Mouse (Mus musculus) bone marrow, adult 2 months (tissue): Measurements from ENCODE around the gene Dmtf1.

ENCODE experiments used
- CTCF ChIP-seq: fragments of 200-500 bp; IDR thresholded peaks from 2 replicates; pipeline ENCODE4 v1.5.1; 2011; ENCODE audit warnings: low read length, control low read depth; ENCODE audit not compliant: control insufficient read depth, insufficient read depth
- POLR2A ChIP-seq: fragments of 200-500 bp; IDR thresholded peaks from 2 replicates; pipeline ENCODE4 v1.6.1; 2011; ENCODE audit warnings: low read depth, mild to moderate bottlenecking, control low read depth, low read length, borderline replicate concordance; ENCODE audit not compliant: control insufficient read depth

GRCm38 (mm10) chr5:9102696-9103095 lies 58.9 kb downstream of the Dmtf1 start:
- TF ChIP-seq CTCF: no peak
- TF ChIP-seq POLR2A: no peak
